ENCODE assay signal across 35 mouse cellular contexts in the genomic region with DNA sequence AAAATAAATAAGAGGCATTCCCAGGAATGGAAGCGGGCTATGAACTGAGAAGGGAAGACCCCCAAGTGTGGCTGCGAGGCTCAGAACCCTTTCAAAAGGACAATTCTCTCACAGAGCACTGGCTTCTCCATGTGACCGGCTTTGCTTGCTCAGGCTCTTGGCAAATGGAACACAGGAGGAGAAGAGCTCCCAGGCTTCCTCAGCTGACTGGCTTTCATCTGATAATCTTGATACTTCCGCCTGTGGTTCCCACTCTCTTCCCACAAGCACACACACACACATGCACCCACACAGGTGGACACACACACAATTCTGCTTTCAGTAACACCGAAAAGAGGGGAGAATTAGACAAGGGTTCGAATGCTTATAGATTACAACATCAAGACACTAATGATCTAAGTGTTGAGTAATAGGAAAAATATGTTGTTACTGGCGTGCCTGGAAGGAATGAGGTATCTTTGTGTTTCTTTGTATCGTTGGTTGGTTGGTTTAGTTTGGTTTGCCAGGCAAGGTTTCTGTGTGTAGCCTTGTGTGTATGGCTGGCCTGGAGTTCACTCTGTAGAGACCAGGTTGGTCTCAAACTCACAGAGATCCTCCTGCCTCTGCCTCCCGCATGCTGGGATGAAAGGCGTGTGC. TPM values are rescaled to one million over a fixed set of nuclear protein-coding genes. Genes with fewer than 3 reads are reported as not detected.
DNase-seq lines count a peak whose midpoint lies in the region; ATAC-seq and TF ChIP-seq lines count a peak whose summit lies in the region.
"Had no signal": no experiment of that assay in that cellular context is flagged by ENCODE, and none has a peak within 500 bp of the region (broad histone marks: within the 10 kb centered on the region; RNA-seq: fewer than 3 reads in every experiment).

No protein-coding gene starts in this region.

- H3K4me3 ChIP-seq in embryonic facial prominence, embryonic 12.5 days, result no peak overlapping the region
- no peak overlapping the region for H3K4me3 ChIP-seq in embryonic facial prominence, embryonic 10.5 days
- H3K4me3 ChIP-seq in lung, postnatal 0 days (ENCODE audit: low read depth, low read length), result no peak overlapping the region
- H3K4me3 ChIP-seq in limb, embryonic 14.5 days (replicated peaks; ENCODE audit: low read length), result no peak overlapping the region
- H3K4me3 ChIP-seq: gastrocnemius, adult 2 months; heart, embryonic 13.5 days; hindbrain, embryonic 10.5 days; hindbrain, embryonic 15.5 days; liver, embryonic 12.5 days; midbrain, embryonic 13.5 days; neural tube, embryonic 13.5 days had no signal

- H3K4me2 ChIP-seq in embryonic facial prominence, embryonic 12.5 days (replicated peaks), result no peak overlapping the region
- no peak overlapping the region for H3K4me2 ChIP-seq in lung, postnatal 0 days (replicated peaks; ENCODE audit: low read depth, low read length)
- no peak overlapping the region for H3K4me2 ChIP-seq in limb, embryonic 14.5 days (replicated peaks; ENCODE audit: low read depth, low read length, severe bottlenecking)
- H3K4me2 ChIP-seq: heart, embryonic 13.5 days; hindbrain, embryonic 15.5 days; liver, embryonic 12.5 days; midbrain, embryonic 13.5 days; neural tube, embryonic 13.5 days had no signal

- TF ChIP-seq CTCF in lung, postnatal 0 days (IDR thresholded peaks at IDR 0.05), result no peak

- H3K4me1 ChIP-seq in embryonic facial prominence, embryonic 12.5 days, result peaks cover 4% of the 10 kb centered on the region; the same call in 1 of the 2 replicates
- H3K4me1 ChIP-seq in embryonic facial prominence, embryonic 10.5 days, result peaks cover 3% of the 10 kb centered on the region; the same call in 1 of the 2 replicates
- peaks cover under 1% of the 10 kb centered on the region; the same call in 1 of the 2 replicates for H3K4me1 ChIP-seq in lung, postnatal 0 days (ENCODE audit: insufficient read depth, low read depth, low read length)
- H3K4me1 ChIP-seq in limb, embryonic 14.5 days (ENCODE audit: control insufficient read depth, insufficient read depth, low read length), result peaks cover 8% of the 10 kb centered on the region
- H3K4me1 ChIP-seq: heart, embryonic 13.5 days; hindbrain, embryonic 10.5 days; hindbrain, embryonic 15.5 days; midbrain, embryonic 13.5 days; neural tube, embryonic 13.5 days had no signal

- no peak for TF ChIP-seq POLR2A in limb, embryonic 14.5 days (IDR thresholded peaks at IDR 0.05; ENCODE audit: borderline replicate concordance, extremely low read depth, insufficient read depth, insufficient read length)

- DNase-seq in embryonic facial prominence, embryonic 10.5 days (ENCODE audit: low spot score), result no peak
- DNase-seq in lung, postnatal 0 days (ENCODE audit: low spot score), result peak; percentile 47
- DNase-seq in lung, postnatal 14 days, result no peak
- peak; percentile 54 for DNase-seq in NIH3T3 (ENCODE audit: low read depth)
- no peak for DNase-seq in limb, embryonic 14.5 days (ENCODE audit: low spot score)
- DNase-seq in layer of hippocampus, postnatal 10 days (ENCODE audit: low spot score in 2 of 2), result no peak
- DNase-seq in ovary, postnatal 10 days (ENCODE audit: low spot score), result no peak
- DNase-seq: adrenal gland, postnatal 25 days; cerebellum, adult 11-12 months; cerebellum, adult 9-11 months; gastrocnemius, adult 2 months; gastrocnemius, postnatal 36 days; heart, postnatal 10 days; left cerebral cortex, postnatal 4 days; liver, postnatal 0 days; retina, postnatal 1 day; right cerebral cortex, postnatal 14 days; thymus, postnatal 14 days had no signal

- ATAC-seq in embryonic facial prominence, embryonic 12.5 days (ENCODE audit: insufficient number of reproducible peaks, insufficient read depth, low FRiP score, low TSS enrichment), result no peak
- ATAC-seq in lung, postnatal 0 days, result no peak
- no peak for ATAC-seq in limb, embryonic 14.5 days (ENCODE audit: low FRiP score, low read depth)
- ATAC-seq: forebrain, embryonic 16.5 days; liver, embryonic 12.5 days; liver, postnatal 0 days; midbrain, embryonic 13.5 days had no signal

- TF ChIP-seq EP300 in lung, postnatal 0 days (IDR thresholded peaks at IDR 0.05), result no peak

- 78% methylated on average over 10 of the region's 10 CpGs for WGBS in embryonic facial prominence, embryonic 12.5 days
- WGBS in embryonic facial prominence, embryonic 10.5 days, result 86% methylated on average over 10 of the region's 10 CpGs
- WGBS in lung, postnatal 0 days, result 55% methylated on average over 10 of the region's 10 CpGs
- WGBS in limb, embryonic 14.5 days, result 78% methylated on average over 10 of the region's 10 CpGs

- 0 out of 2 replicates have a peak overlapping the region, but pooled peaks have one; percentile 17 for H3K27ac ChIP-seq in embryonic facial prominence, embryonic 12.5 days
- H3K27ac ChIP-seq in embryonic facial prominence, embryonic 10.5 days (replicated peaks), result no peak overlapping the region
- H3K27ac ChIP-seq in lung, postnatal 0 days (ENCODE audit: low read length), result peak overlapping the region; percentile 66
- 0 out of 2 replicates have a peak overlapping the region, but pooled peaks have one; percentile 63 for H3K27ac ChIP-seq in limb, embryonic 14.5 days (replicated peaks; ENCODE audit: low read depth, low read length)
- H3K27ac ChIP-seq: gastrocnemius, adult 2 months; heart, embryonic 13.5 days; hindbrain, embryonic 10.5 days; hindbrain, embryonic 15.5 days; liver, embryonic 12.5 days; macrophage; midbrain, embryonic 13.5 days; neural tube, embryonic 13.5 days had no signal

- H3K36me3 ChIP-seq in embryonic facial prominence, embryonic 12.5 days, result no peaks in the 10 kb centered on the region
- no peaks in the 10 kb centered on the region for H3K36me3 ChIP-seq in embryonic facial prominence, embryonic 10.5 days (replicated peaks)
- H3K36me3 ChIP-seq in lung, postnatal 0 days (ENCODE audit: insufficient read depth, low read length), result no peaks in the 10 kb centered on the region
- H3K36me3 ChIP-seq in limb, embryonic 14.5 days (ENCODE audit: control insufficient read depth, insufficient read depth, low read length), result no peaks in the 10 kb centered on the region
- H3K36me3 ChIP-seq: heart, embryonic 13.5 days; hindbrain, embryonic 10.5 days; hindbrain, embryonic 15.5 days; liver, embryonic 12.5 days; midbrain, embryonic 13.5 days; neural tube, embryonic 13.5 days had no signal

- H3K9me3 ChIP-seq in embryonic facial prominence, embryonic 12.5 days, result no peaks in the 10 kb centered on the region
- no peaks in the 10 kb centered on the region for H3K9me3 ChIP-seq in embryonic facial prominence, embryonic 10.5 days
- no peaks in the 10 kb centered on the region for H3K9me3 ChIP-seq in lung, postnatal 0 days (ENCODE audit: low read length)
- H3K9me3 ChIP-seq in limb, embryonic 14.5 days (ENCODE audit: control insufficient read depth, low read length), result no peaks in the 10 kb centered on the region
- H3K9me3 ChIP-seq: heart, embryonic 13.5 days; hindbrain, embryonic 10.5 days; hindbrain, embryonic 15.5 days; liver, embryonic 12.5 days; midbrain, embryonic 13.5 days; neural tube, embryonic 13.5 days had no signal

- H3K27me3 ChIP-seq in embryonic facial prominence, embryonic 12.5 days, result no peaks in the 10 kb centered on the region
- H3K27me3 ChIP-seq in embryonic facial prominence, embryonic 10.5 days (replicated peaks; ENCODE audit: low read depth, poor library complexity, severe bottlenecking), result no peaks in the 10 kb centered on the region
- no peaks in the 10 kb centered on the region for H3K27me3 ChIP-seq in lung, postnatal 0 days (replicated peaks; ENCODE audit: insufficient read depth, low read length)
- no peaks in the 10 kb centered on the region for H3K27me3 ChIP-seq in limb, embryonic 14.5 days (ENCODE audit: control insufficient read depth, insufficient read depth, low read length)
- H3K27me3 ChIP-seq: CH12.LX; heart, embryonic 13.5 days; hindbrain, embryonic 15.5 days; liver, embryonic 12.5 days; midbrain, embryonic 13.5 days; neural tube, embryonic 13.5 days had no signal

- H3K9ac ChIP-seq in embryonic facial prominence, embryonic 12.5 days, result no peak overlapping the region
- H3K9ac ChIP-seq in lung, postnatal 0 days (replicated peaks; ENCODE audit: low read depth), result no peak overlapping the region
- H3K9ac ChIP-seq in limb, embryonic 14.5 days (ENCODE audit: low read depth, low read length, severe bottlenecking), result no peak overlapping the region
- H3K9ac ChIP-seq: heart, embryonic 13.5 days; hindbrain, embryonic 15.5 days; liver, embryonic 12.5 days; liver, postnatal 0 days; midbrain, embryonic 13.5 days; neural tube, embryonic 13.5 days had no signal

RNA-seq across cellular contexts. Expression of gene Aldh3a2, which starts 16.3 kb away (rescaled TPM):
- 22.7 and 23.8 TPM in 2 replicates for polyA plus RNA-seq in embryonic facial prominence, embryonic 12.5 days (2016; fragmentation: Nextera tagmentation; extraction: Ambion mirVana)
- 16.7 and 17.6 TPM in 2 replicates for polyA plus RNA-seq in embryonic facial prominence, embryonic 10.5 days (2016; fragmentation: Nextera tagmentation; extraction: Ambion mirVana)
- 67.4 and 68.4 TPM in 2 replicates for polyA plus RNA-seq in lung, postnatal 0 days (2015; fragmentation: Nextera tagmentation; extraction: Ambion mirVana)
- 33.2 and 35.5 TPM in 2 replicates for polyA plus RNA-seq in limb, embryonic 14.5 days (2012; rRNA removed)
- 33.5 and 34.4 TPM in 2 replicates for polyA plus RNA-seq in limb, embryonic 14.5 days (2014; fragmentation: Nextera tagmentation; extraction: Ambion mirVana)
- total RNA-seq in layer of hippocampus, postnatal 10 days (2021), result 10 to 100 TPM; 53.5 to 58.7 TPM

RNA-seq across cellular contexts. Expression of gene Slc47a2, which starts 59.1 kb away (rescaled TPM):
- not detected in 2 replicates for polyA plus RNA-seq in embryonic facial prominence, embryonic 12.5 days (2016; fragmentation: Nextera tagmentation; extraction: Ambion mirVana)
- not detected in 2 replicates for polyA plus RNA-seq in embryonic facial prominence, embryonic 10.5 days (2016; fragmentation: Nextera tagmentation; extraction: Ambion mirVana)
- polyA plus RNA-seq in lung, postnatal 0 days (2015; fragmentation: Nextera tagmentation; extraction: Ambion mirVana), result 0.19 and 0.20 TPM in 2 replicates
- 0.17 and 0.19 TPM in 2 replicates for polyA plus RNA-seq in limb, embryonic 14.5 days (2012; rRNA removed)
- 0.10 TPM in 1 of 2 replicates, not detected in the other for polyA plus RNA-seq in limb, embryonic 14.5 days (2014; fragmentation: Nextera tagmentation; extraction: Ambion mirVana)
- under 1 TPM; 0.30 to 0.40 TPM for total RNA-seq in layer of hippocampus, postnatal 10 days (2021)
- total RNA-seq: adrenal gland, postnatal 25 days; common myeloid progenitor, adult 5-6 weeks; gastrocnemius, adult 2 months; gastrocnemius, postnatal 36 days; layer of hippocampus, postnatal 25 days; megakaryocyte-erythroid progenitor cell, adult 5-6 weeks had no signal
- polyA plus RNA-seq: forebrain, embryonic 11.5 days; forebrain, embryonic 16.5 days; heart, embryonic 13.5 days; hindbrain, embryonic 10.5 days; hindbrain, embryonic 15.5 days; intestine, embryonic 14.5 days; liver, embryonic 12.5 days; liver, postnatal 0 days; macrophage; midbrain, embryonic 13.5 days; neural tube, embryonic 13.5 days; small intestine, adult 2 months; stomach, embryonic 14.5 days had no signal

Comparison
In these comparisons a context has a peak if more than half of its experiments do, and no peak if none do; other contexts are left out.
1. DNase-seq: peak in lung, postnatal 0 days (single experiment) and NIH3T3 (single experiment); none in embryonic facial prominence, embryonic 10.5 days (single experiment), lung, postnatal 14 days (single experiment), limb, embryonic 14.5 days (single experiment), layer of hippocampus, postnatal 10 days (0 of 2) and ovary, postnatal 10 days (single experiment).